Mouse (Mus musculus) lung, embryonic 14.5 days (tissue): ENCODE data around the gene Gm37240. TPM values are rescaled to one million over a fixed set of nuclear protein-coding genes. Genes with fewer than 3 reads are reported as not detected.
A peak's percentile ranks its signal among the peaks of the same experiment; 100 is the strongest.

Experiments
- ATAC-seq: fragments of 200-750 bp; cut with Nextera tagmentation; 2 replicates; pipeline ENCODE4 v1.8.0; 2017; ENCODE audit warnings: mild to moderate bottlenecking, moderate TSS enrichment, moderate library complexity; ENCODE audit not compliant: insufficient read depth
- DNase-seq: peaks from one replicate; pipeline ENCODE4 v3.0.0-alpha.2; 2015
- H3K27ac ChIP-seq: fragments of 300-500 bp; sonication (generic); 2 replicates; pipeline ENCODE4 v1.5.1; 2014; ENCODE audit warnings: low read depth, mild to moderate bottlenecking, moderate library complexity
- H3K27me3 ChIP-seq: fragments of 300-500 bp; sonication (generic); 2 replicates; pipeline ENCODE4 v1.6.1; 2014; ENCODE audit warnings: low read length, control low read depth; ENCODE audit not compliant: insufficient read depth
- H3K36me3 ChIP-seq: fragments of 300-500 bp; sonication (generic); 2 replicates; pipeline ENCODE4 v1.6.1; 2014; ENCODE audit warnings: control low read depth; ENCODE audit not compliant: insufficient read depth
- H3K4me1 ChIP-seq: fragments of 300-500 bp; sonication (generic); 2 replicates; pipeline ENCODE4 v1.6.1; 2014; ENCODE audit warnings: antibody characterized with exemption, control low read depth; ENCODE audit not compliant: insufficient read depth
- H3K4me2 ChIP-seq: fragments of 300-500 bp; sonication (generic); 2 replicates; pipeline ENCODE4 v1.6.1; 2014; ENCODE audit warnings: mild to moderate bottlenecking
- H3K4me3 ChIP-seq: fragments of 300-500 bp; sonication (generic); 2 replicates; pipeline ENCODE4 v1.5.1; 2014; ENCODE audit warnings: low read depth, low read length
- H3K9ac ChIP-seq: fragments of 300-500 bp; sonication (generic); 2 replicates; pipeline ENCODE4 v1.6.1; 2014
- H3K9me3 ChIP-seq: fragments of 300-500 bp; sonication (generic); 2 replicates; pipeline ENCODE4 v1.6.1; 2016; ENCODE audit warnings: low read depth, low read length, control low read depth
- CTCF ChIP-seq: IDR thresholded peaks from 2 replicates; pipeline ENCODE4 v1.5.1; 2016; ENCODE audit warnings: antibody characterized with exemption, low read depth
- WGBS: fragments of 180-500 bp; shearing (Covaris S2); extraction: QIAGEN DNeasy Blood & Tissue Kit; methylation state at CpG from one replicate; pipeline ENCODE4 v1.1.7; 2014; 5-methylcytosine and 5-hydroxymethylcytosine counted together
- polyA plus RNA-seq: library from polyadenylated mRNA; unstranded; fragments of >200 nt; fragmentation: Nextera tagmentation; extraction: Ambion mirVana; gene quantifications from 2 replicates; pipeline ENCODE4 v1.2.1, GENCODE M21; 2014

Gm37240 gene
- polyA plus RNA-seq, 1 experiment from 2014 or later: 4.5 TPM

DNA sequence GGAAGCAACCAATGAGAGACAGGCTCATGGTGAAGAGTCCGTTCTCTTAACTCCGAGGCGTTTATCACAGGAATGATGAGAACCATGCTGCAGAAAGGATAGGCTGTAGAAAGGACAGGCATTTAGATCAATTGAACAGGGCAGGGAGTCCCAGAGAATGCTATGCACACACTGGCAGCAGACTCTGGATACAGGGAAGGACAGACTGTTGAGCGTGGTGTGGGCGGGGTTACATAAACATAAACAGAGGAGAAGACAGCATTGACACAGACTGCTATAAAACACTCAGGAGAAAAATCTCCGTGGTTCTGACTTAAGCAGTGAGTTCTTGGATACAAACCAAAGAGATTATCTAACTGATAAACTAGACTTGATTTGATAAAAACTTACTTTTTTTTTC is 703.2 kb downstream of the Gm37240 start:
- H3K27me3 ChIP-seq: no peaks in the 10 kb centered on the region
- no peaks in the 10 kb centered on the region for H3K36me3 ChIP-seq
- ATAC-seq (0 out of 2 replicates have a peak, but pooled peaks have one; percentile 44), DNase-seq (peak; percentile 26)
- H3K4me2 ChIP-seq: peak overlapping the region; percentile 34; the same call in 1 of the 2 replicates
- H3K4me1 ChIP-seq: peaks cover 12% of the 10 kb centered on the region; the same call in 1 of the 2 replicates
- H3K9ac ChIP-seq: no peak overlapping the region
- no peaks in the 10 kb centered on the region for H3K9me3 ChIP-seq
- no peak overlapping the region for H3K4me3 ChIP-seq
- no peak overlapping the region for H3K27ac ChIP-seq
- TF ChIP-seq CTCF: no peak
- WGBS: 24% methylated on average over 6 of the region's 6 CpGs

DNA sequence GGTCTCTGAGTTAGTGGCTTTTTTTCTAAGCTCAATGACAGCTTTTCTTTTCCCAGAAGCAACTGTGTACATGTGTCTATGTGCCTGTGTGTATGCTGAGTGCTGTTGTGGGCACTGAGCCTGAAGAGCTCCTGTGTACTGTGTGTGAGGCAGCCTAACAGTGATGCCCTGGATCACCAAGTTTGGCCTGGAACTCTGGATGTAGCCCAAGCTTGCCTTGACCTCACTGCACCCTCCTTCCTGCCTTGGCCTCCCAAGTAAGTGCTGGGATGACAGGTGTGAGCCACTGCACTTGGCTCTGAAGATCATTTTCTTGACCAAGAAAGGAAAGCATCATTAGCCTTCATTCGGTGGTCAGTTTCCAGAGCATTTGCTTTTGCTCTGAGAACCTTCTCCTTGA is 710.6 kb downstream of the Gm37240 start:
- no peak for DNase-seq
- no peak for TF ChIP-seq CTCF
- H3K27ac ChIP-seq: no peak overlapping the region
- H3K4me3 ChIP-seq: no peak overlapping the region
- no peak overlapping the region for H3K4me2 ChIP-seq
- H3K4me1 ChIP-seq: no peaks in the 10 kb centered on the region; the same call in 1 of the 2 replicates
- H3K9me3 ChIP-seq: no peaks in the 10 kb centered on the region
- no peaks in the 10 kb centered on the region for H3K27me3 ChIP-seq
- ATAC-seq: no peak
- no peaks in the 10 kb centered on the region for H3K36me3 ChIP-seq
- 76% methylated on average over 1 of the region's 1 CpGs for WGBS
- no peak overlapping the region for H3K9ac ChIP-seq

DNA sequence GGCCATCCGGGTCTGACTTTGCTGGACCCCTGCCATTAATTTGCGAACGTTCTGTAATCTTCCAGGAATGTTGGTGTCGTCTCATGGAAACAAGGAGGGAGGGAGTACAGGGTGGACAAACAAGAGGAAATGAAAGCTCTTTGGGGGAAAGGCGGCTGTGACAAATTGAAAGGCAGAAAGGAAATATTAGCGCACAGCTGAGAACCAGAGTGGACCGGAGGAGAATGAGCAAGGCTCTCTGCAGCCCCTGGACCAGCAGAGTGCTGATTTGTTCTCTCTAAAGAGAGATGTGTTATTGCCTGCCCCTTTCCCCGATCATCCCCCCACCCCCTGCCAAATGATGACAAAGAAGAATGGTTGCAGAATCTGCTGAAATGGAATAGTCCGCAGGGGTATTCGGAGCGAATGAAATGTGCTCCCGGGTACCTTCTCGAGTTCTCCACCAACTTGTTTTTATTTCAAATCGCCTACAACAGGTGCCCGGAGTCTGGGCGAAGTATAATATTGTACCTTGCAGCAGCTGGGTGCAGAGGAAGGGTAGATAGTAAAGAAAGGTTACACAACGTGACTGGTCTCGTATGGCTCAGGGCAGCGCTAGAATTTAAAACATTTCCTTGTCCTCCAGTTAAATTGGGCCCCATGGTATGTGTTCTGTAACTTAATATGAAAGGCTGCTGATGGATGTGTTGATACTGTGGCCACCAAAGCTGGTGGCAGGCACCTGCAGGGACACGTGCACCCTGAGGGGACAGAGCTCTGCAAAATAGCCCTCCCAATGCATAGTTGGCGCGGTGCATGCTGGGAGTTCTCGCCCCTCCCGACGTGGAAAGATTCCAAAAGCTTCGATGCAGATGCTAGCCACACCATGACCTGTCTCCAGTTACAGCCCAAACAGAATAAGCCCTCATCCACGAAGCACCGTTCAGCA is 712.5 kb downstream of the Gm37240 start:
- DNase-seq: peak; percentile 56
- 40% methylated on average over 28 of the region's 28 CpGs for WGBS
- H3K27me3 ChIP-seq: no peaks in the 10 kb centered on the region
- no peak overlapping the region for H3K4me3 ChIP-seq
- no peaks in the 10 kb centered on the region for H3K9me3 ChIP-seq
- no peaks in the 10 kb centered on the region; the same call in 1 of the 2 replicates for H3K4me1 ChIP-seq
- ATAC-seq: peak; percentile 62; the same call in 1 of the 2 replicates
- TF ChIP-seq CTCF: no peak
- H3K27ac ChIP-seq: no peak overlapping the region
- H3K36me3 ChIP-seq: no peaks in the 10 kb centered on the region
- H3K9ac ChIP-seq: no peak overlapping the region
- H3K4me2 ChIP-seq: peak overlapping the region; percentile 35; the same call in 1 of the 2 replicates

DNA sequence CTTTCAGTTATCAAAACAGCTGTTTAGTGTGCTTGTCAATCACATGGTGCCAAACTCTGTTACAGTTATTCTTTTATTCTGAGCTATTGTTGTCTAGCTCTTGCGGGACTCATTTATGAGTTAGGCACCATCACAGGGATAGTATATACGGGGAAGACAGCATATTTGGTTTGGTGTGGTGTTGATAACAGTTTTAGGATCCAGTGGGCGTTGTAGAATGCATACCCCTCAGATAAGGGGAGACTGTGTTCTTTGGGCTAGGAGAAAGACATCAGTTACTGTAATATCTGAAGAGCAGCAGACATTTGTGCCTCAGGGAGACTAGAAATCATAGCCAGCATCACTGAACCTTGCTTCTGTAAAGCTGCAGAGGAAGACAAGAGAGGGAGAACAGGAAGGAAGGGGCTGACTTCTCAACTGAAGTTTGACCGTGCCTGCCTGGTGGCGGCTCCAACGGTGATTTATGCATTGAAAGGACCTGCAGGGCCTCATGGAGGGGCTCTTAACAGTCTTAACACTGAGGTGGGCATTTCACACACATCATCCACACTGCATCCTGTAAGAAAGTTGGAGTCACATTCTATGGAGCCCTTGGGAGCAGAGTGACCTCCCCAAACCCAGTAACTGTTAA is 713.8 kb downstream of the Gm37240 start:
- ATAC-seq: no peak
- WGBS: 55% methylated on average over 6 of the region's 6 CpGs

DNA sequence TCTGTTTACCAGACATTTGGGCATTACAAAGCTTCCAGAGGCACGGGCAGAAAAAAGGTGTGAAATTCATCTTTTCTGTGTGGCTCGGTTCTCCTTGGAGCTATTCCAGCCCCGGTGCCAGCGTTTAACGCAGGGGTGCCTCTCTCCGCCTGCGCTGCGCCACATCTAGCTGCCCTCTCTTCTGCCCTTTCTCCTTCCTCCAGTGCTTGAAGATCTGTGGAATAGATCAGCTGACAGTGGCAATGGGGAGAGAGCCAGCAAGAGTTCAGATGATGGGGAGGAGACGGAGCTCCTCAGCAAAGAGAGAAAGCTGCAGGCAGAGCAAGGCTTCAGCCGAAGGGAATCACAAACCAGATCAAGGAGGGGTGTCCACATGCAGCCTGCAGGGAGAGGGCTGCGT is 714.8 kb downstream of the Gm37240 start:
- WGBS: 59% methylated on average over 11 of the region's 11 CpGs
- ATAC-seq (no peak), DNase-seq (no peak)
- no peaks in the 10 kb centered on the region for H3K27me3 ChIP-seq
- H3K9ac ChIP-seq: no peak overlapping the region
- H3K4me2 ChIP-seq: no peak overlapping the region
- no peak overlapping the region for H3K27ac ChIP-seq
- no peaks in the 10 kb centered on the region for H3K36me3 ChIP-seq
- no peaks in the 10 kb centered on the region for H3K9me3 ChIP-seq
- no peaks in the 10 kb centered on the region; the same call in 1 of the 2 replicates for H3K4me1 ChIP-seq
- no peak for TF ChIP-seq CTCF
- no peak overlapping the region for H3K4me3 ChIP-seq

More for the DNA sequence above, 713.8 kb downstream of the Gm37240 start:
- no peak overlapping the region for H3K9ac ChIP-seq
- no peak overlapping the region for H3K4me3 ChIP-seq
- DNase-seq: no peak
- H3K4me2 ChIP-seq: no peak overlapping the region
- no peaks in the 10 kb centered on the region for H3K36me3 ChIP-seq
- no peaks in the 10 kb centered on the region for H3K27me3 ChIP-seq
- no peak overlapping the region for H3K27ac ChIP-seq
- no peak for TF ChIP-seq CTCF
- H3K9me3 ChIP-seq: no peaks in the 10 kb centered on the region
- H3K4me1 ChIP-seq: no peaks in the 10 kb centered on the region; the same call in 1 of the 2 replicates

DNA sequence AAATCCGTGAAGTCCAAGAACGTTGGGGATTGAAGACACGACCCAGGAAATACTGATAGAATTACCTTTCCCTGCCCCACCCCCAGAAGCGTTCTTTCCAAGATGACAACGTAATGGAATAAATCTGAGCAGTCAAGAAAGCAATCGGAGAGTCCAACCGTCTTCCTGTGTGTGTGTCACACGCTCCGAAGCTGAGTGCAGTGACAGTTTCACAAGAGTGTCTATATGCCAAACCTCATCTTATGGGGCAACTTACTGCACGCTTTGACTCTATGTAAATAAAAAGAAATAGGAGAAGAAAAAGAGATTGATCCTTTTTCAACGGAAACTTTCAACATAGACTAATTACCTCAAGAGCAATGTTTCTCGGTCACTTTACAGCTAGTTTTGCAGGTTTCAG is 715.2 kb downstream of the Gm37240 start:
- Histone ChIP-seq H3K4me1 (no peaks in the 10 kb centered on the region; the same call in 1 of the 2 replicates), H3K4me3 (no peak overlapping the region), H3K36me3 (no peaks in the 10 kb centered on the region), H3K4me2 (no peak overlapping the region), H3K9me3 (no peaks in the 10 kb centered on the region), H3K9ac (no peak overlapping the region), H3K27ac (no peak overlapping the region), H3K27me3 (no peaks in the 10 kb centered on the region)
- ATAC-seq: no peak
- no peak for TF ChIP-seq CTCF
- DNase-seq: no peak
- WGBS: 58% methylated on average over 12 of the region's 12 CpGs

DNA sequence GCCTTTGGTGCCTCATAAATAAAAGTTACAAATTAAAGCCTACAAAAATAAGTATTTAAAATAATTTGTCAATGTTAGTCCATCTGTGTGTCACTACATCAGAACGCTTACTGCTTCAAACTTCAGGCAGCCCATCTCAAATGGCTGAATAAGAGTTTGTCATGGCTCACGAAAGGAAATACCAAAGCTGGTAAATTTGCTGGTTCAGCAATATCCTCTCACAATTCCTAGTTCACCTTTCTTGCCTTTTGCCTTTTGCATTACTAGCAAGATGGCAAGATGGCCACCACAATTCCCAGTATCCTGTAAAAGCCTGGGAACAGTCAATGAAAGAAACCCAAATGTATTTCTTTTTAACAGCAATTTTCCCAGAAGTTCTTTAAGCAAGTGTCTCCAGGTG is 718.5 kb downstream of the Gm37240 start:
- H3K27ac ChIP-seq: no peak overlapping the region
- no peaks in the 10 kb centered on the region for H3K36me3 ChIP-seq
- no peak for ATAC-seq
- H3K9ac ChIP-seq: no peak overlapping the region
- TF ChIP-seq CTCF: no peak
- H3K4me3 ChIP-seq: no peak overlapping the region
- WGBS: 77% methylated on average over 2 of the region's 2 CpGs
- H3K27me3 ChIP-seq: no peaks in the 10 kb centered on the region
- H3K9me3 ChIP-seq: no peaks in the 10 kb centered on the region
- DNase-seq: no peak
- H3K4me2 ChIP-seq: no peak overlapping the region
- no peaks in the 10 kb centered on the region for H3K4me1 ChIP-seq
